Mouse (Mus musculus) frontal cortex, postnatal 36 days (tissue): ENCODE measurements around the gene Oas1h.
"Not testable (repeated sequence)": the region's sequence is repeated elsewhere in the genome, so short reads cannot be mapped to it uniquely, and the experiment has no call there.

Source experiments
- DNase-seq, 2 experiments: peaks; one replicate each; pipeline ENCODE4 v3.0.0; 2022; ENCODE audit warnings: low spot score in 2 of 2

Oas1h gene

GRCm38 (mm10) chr5:120881681-120882080, 20.5 kb downstream of the Oas1h start:
- not testable (repeated sequence) for DNase-seq

- not testable (repeated sequence) for DNase-seq
Observed at GRCm38 (mm10) chr5:120887413-120887812, 26.2 kb downstream of the Oas1h start, which contains the start of gene Oas1g. Gene Oas1g (minus strand): TSS chr5:120887613.

GRCm38 (mm10) chr5:120887831-120888230, 26.6 kb downstream of the Oas1h start:
- DNase-seq: no peak

- not testable (repeated sequence) for DNase-seq
Observed at GRCm38 (mm10) chr5:120888294-120888815, 27.1 kb downstream of the Oas1h start.

GRCm38 (mm10) chr5:120890026-120890425, 28.8 kb downstream of the Oas1h start:
- DNase-seq: no peak

- no peak for DNase-seq
Observed at GRCm38 (mm10) chr5:120890991-120891390, 29.8 kb downstream of the Oas1h start.

- DNase-seq: not testable (repeated sequence)
Observed at GRCm38 (mm10) chr5:120891566-120892242, 30.5 kb downstream of the Oas1h start.

- DNase-seq: no peak
Observed at GRCm38 (mm10) chr5:120892243-120892660, 31.0 kb downstream of the Oas1h start.

GRCm38 (mm10) chr5:120893866-120894265, 32.6 kb downstream of the Oas1h start:
- not testable (repeated sequence) for DNase-seq

- not testable (repeated sequence) for DNase-seq
Observed at GRCm38 (mm10) chr5:120894692-120895091, 33.5 kb downstream of the Oas1h start.

- DNase-seq: no peak
Observed at GRCm38 (mm10) chr5:120895231-120895900, 34.1 kb downstream of the Oas1h start.

GRCm38 (mm10) chr5:120898307-120898706, 37.1 kb downstream of the Oas1h start:
- DNase-seq: no peak

GRCm38 (mm10) chr5:120898726-120899125, 37.5 kb downstream of the Oas1h start:
- DNase-seq: no peak

GRCm38 (mm10) chr5:120900666-120901065, 39.4 kb downstream of the Oas1h start:
- no peak for DNase-seq

GRCm38 (mm10) chr5:120902056-120902455, 40.8 kb downstream of the Oas1h start:
- DNase-seq: no peak

GRCm38 (mm10) chr5:120906791-120907733, 45.8 kb downstream of the Oas1h start, which contains the start of gene Oas1a:
Gene Oas1a (minus strand): TSS chr5:120907521.
- not testable (repeated sequence) for DNase-seq

- no peak for DNase-seq
Observed at GRCm38 (mm10) chr5:120908196-120908920, 47.1 kb downstream of the Oas1h start.

GRCm38 (mm10) chr5:120914204-120914603, 53.0 kb downstream of the Oas1h start, which contains the start of gene Oas1d:
Gene Oas1d (plus strand): TSS chr5:120914536.
- DNase-seq: not testable (repeated sequence)

- DNase-seq: not testable (repeated sequence)
Observed at GRCm38 (mm10) chr5:120919156-120919935, 58.1 kb downstream of the Oas1h start.

- DNase-seq: no peak
Observed at GRCm38 (mm10) chr5:120920296-120920695, 59.1 kb downstream of the Oas1h start.
